Mouse (Mus musculus) E14TG2a.4 (cell line): Measurements from ENCODE around the gene Ddah2.

ENCODE experiments used
- CTCF ChIP-seq: conservative IDR thresholded peaks from 2 replicates; pipeline ENCODE4 v1.5.1; 2014; ENCODE audit warnings: low read length
- NANOG ChIP-seq: IDR thresholded peaks from 2 replicates; pipeline ENCODE4 v1.6.1; 2014; ENCODE audit warnings: borderline replicate concordance, low read length, mixed read lengths
- POU5F1 ChIP-seq: IDR thresholded peaks from 2 replicates; pipeline ENCODE4 v1.6.1; 2014; ENCODE audit warnings: low read length, borderline replicate concordance

- no peak for TF ChIP-seq CTCF
- TF ChIP-seq POU5F1 = no peak
- no peak for TF ChIP-seq NANOG
Measured at GRCm38 (mm10) chr17:35057090-35057489, 1.7 kb upstream of the Ddah2 start.
